Mouse (Mus musculus) hindbrain, embryonic 14.5 days (tissue): Measurements from ENCODE around the gene Ntm. TPM values are rescaled to one million over a fixed set of nuclear protein-coding genes. Genes with fewer than 3 reads are reported as not detected.

ENCODE experiments used
- ATAC-seq: fragments of 200-750 bp; cut with Nextera tagmentation; 2 replicates; pipeline ENCODE4 v1.8.0; 2017; ENCODE audit warnings: moderate number of reproducible peaks, mild to moderate bottlenecking, moderate TSS enrichment, moderate library complexity; ENCODE audit not compliant: low FRiP score
- DNase-seq: peaks from one replicate; pipeline ENCODE4 v3.0.0-alpha.2; 2015; ENCODE audit warnings: low spot score
- H3K27ac ChIP-seq: fragments of 300-500 bp; sonication (generic); 2 replicates; pipeline ENCODE4 v1.5.1; 2014; ENCODE audit warnings: mild to moderate bottlenecking, moderate library complexity
- H3K27me3 ChIP-seq: fragments of 300-500 bp; sonication (generic); 2 replicates; pipeline ENCODE4 v1.6.1; 2014; ENCODE audit warnings: mild to moderate bottlenecking, low read length, mixed read lengths; ENCODE audit not compliant: control insufficient read depth, insufficient read depth
- H3K36me3 ChIP-seq: fragments of 300-500 bp; sonication (generic); replicated peaks from 2 replicates; pipeline ENCODE4 v1.6.1; 2014; ENCODE audit not compliant: control insufficient read depth, insufficient read depth
- H3K4me1 ChIP-seq: fragments of 300-500 bp; sonication (generic); replicated peaks from 2 replicates; pipeline ENCODE4 v1.6.1; 2014; ENCODE audit warnings: antibody characterized with exemption, low read length, mixed read lengths; ENCODE audit not compliant: control insufficient read depth, insufficient read depth
- H3K4me2 ChIP-seq: fragments of 300-500 bp; sonication (generic); replicated peaks from 2 replicates; pipeline ENCODE4 v1.6.1; 2014; ENCODE audit warnings: mild to moderate bottlenecking, moderate library complexity
- H3K4me3 ChIP-seq: fragments of 300-500 bp; sonication (generic); replicated peaks from 2 replicates; pipeline ENCODE4 v1.5.1; 2014; ENCODE audit warnings: mild to moderate bottlenecking, low read length
- H3K9ac ChIP-seq: fragments of 300-500 bp; sonication (generic); 2 replicates; pipeline ENCODE4 v1.6.1; 2014
- H3K9me3 ChIP-seq: fragments of 300-500 bp; sonication (generic); 2 replicates; pipeline ENCODE4 v1.6.1; 2016; ENCODE audit warnings: low read length; ENCODE audit not compliant: control insufficient read depth
- WGBS: fragments of 180-500 bp; shearing (Covaris S2); extraction: QIAGEN DNeasy Blood & Tissue Kit; methylation state at CpG from one replicate; pipeline ENCODE4 v1.1.7; 2014; 5-methylcytosine and 5-hydroxymethylcytosine counted together
- polyA plus RNA-seq: library from polyadenylated mRNA; unstranded; fragments of >200 nt; fragmentation: Nextera tagmentation; extraction: Ambion mirVana; gene quantifications from 2 replicates; pipeline ENCODE4 v1.2.1, GENCODE M21; 2014

Gene Ntm
- polyA plus RNA-seq, 1 experiment from 2014 or later, result 196 TPM

DNA sequence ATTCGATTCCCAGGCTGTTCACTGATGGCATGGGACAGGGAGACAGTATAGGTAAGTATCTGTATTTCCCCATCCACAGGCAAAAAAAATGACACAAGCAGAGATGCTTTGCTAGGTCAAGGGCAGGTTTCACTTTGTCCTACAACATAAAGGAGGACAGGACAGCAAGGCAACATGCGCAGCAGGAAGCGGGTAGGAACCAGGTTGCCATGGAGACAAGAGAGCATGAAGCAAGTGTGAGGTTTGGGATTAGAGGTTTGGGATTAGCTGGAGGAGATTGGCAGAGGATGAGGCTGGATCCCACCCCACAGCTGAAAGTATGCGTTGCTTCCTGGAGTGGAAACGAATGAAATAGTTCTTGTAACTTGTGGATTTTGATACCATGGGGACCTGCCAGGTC lies 137.7 kb downstream of the Ntm start:
- Histone ChIP-seq H3K27me3 (no peaks in the 10 kb centered on the region), H3K9ac (no peak overlapping the region), H3K4me2 (no peak overlapping the region), H3K9me3 (no peaks in the 10 kb centered on the region), H3K27ac (no peak overlapping the region), H3K4me1 (peaks cover 9% of the 10 kb centered on the region), H3K36me3 (no peaks in the 10 kb centered on the region), H3K4me3 (no peak overlapping the region)
- DNase-seq (no peak), ATAC-seq (no peak)
- 76% methylated on average over 5 of the region's 5 CpGs for WGBS

- Histone ChIP-seq H3K4me3 (no peak overlapping the region), H3K27me3 (no peaks in the 10 kb centered on the region), H3K9ac (no peak overlapping the region), H3K4me1 (peaks cover 9% of the 10 kb centered on the region), H3K27ac (no peak overlapping the region), H3K9me3 (no peaks in the 10 kb centered on the region), H3K36me3 (no peaks in the 10 kb centered on the region), H3K4me2 (no peak overlapping the region)
- DNase-seq (no peak), ATAC-seq (no peak)
- WGBS, result 81% methylated on average over 4 of the region's 4 CpGs
These were observed 139.2 kb downstream of the Ntm start for GRCm38 (mm10) chr9:29823716-29824115.

DNA sequence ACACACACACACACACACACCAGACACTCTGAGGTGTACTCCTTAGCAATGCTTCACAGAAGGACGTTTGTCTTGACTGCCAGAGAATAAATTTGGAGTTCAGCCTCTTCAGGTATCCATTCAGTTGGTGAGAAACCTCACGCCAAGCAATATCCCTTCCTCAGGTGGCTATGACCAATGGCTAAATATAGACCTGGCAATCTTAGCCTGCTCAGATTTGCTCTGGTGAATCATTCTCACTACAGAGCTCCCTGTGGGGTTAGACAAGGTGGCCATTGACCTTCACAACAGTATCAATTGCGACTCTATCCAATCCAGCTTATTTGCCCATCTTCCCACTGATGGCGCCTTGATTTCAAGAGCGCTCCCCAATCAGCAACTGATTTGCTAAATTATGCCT lies 150.3 kb downstream of the Ntm start:
- Histone ChIP-seq H3K36me3 (no peaks in the 10 kb centered on the region), H3K27ac (no peak overlapping the region), H3K9me3 (no peaks in the 10 kb centered on the region), H3K27me3 (no peaks in the 10 kb centered on the region), H3K4me1 (peaks cover 4% of the 10 kb centered on the region; the same call in 1 of the 2 replicates), H3K4me2 (no peak overlapping the region), H3K9ac (no peak overlapping the region), H3K4me3 (no peak overlapping the region)
- no peak for DNase-seq
- no peak for ATAC-seq
- WGBS, result 87% methylated on average over 5 of the region's 5 CpGs

DNA sequence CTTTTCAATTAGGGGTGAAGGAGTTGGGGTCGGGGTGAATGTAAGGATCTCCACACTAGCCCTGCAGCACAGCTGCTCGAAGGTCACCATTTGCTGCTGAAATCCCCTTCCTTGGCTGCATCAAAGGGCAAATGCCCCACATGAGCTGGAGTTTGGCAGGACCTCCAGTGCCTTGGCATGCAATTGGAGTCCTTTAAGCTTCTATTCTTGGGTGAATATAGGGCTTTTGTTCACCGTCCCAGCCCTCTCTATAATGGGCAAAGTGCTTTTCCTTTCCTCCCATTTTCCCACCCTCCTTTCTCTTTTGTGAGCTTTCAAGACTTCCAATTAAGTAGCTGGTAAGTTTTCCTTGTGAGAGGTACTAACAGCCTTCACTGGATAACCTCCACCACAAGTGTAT lies 156.2 kb downstream of the Ntm start:
- DNase-seq, result no peak
- Histone ChIP-seq H3K4me2 (no peak overlapping the region), H3K4me1 (peaks cover 19% of the 10 kb centered on the region), H3K9me3 (no peaks in the 10 kb centered on the region), H3K27ac (no peak overlapping the region), H3K9ac (no peak overlapping the region), H3K4me3 (no peak overlapping the region), H3K36me3 (no peaks in the 10 kb centered on the region), H3K27me3 (no peaks in the 10 kb centered on the region)
- WGBS, result 26% methylated on average over 3 of the region's 3 CpGs
- no peak for ATAC-seq

DNA sequence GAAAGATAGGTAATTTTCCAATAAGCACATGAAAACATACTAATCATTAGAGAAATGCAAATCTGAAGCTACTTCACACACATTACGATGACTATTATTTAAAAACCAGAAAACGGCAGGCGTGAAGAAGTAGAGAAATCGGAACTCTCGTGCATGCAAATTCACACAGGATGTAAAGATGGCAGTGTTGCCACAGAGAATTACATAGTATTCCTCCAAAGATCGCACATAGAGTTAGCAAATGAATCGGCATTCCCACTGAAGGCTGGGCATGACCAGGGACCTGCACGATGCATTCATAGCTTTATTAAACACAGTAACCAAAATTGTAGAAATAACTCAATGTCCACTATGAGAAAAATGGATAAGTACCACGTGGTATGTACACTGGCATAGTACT lies 158.5 kb downstream of the Ntm start:
- Histone ChIP-seq H3K27ac (no peak overlapping the region), H3K27me3 (no peaks in the 10 kb centered on the region), H3K4me1 (peaks cover 19% of the 10 kb centered on the region), H3K4me2 (no peak overlapping the region), H3K36me3 (no peaks in the 10 kb centered on the region), H3K4me3 (no peak overlapping the region), H3K9me3 (no peaks in the 10 kb centered on the region), H3K9ac (no peak overlapping the region)
- 82% methylated on average over 9 of the region's 9 CpGs for WGBS
- DNase-seq, result no peak
- ATAC-seq, result no peak

- no peaks in the 10 kb centered on the region for H3K36me3 ChIP-seq
- H3K9me3 ChIP-seq, result no peaks in the 10 kb centered on the region
- peaks cover 19% of the 10 kb centered on the region for H3K4me1 ChIP-seq
- 38% methylated on average over 4 of the region's 4 CpGs for WGBS
- H3K27ac ChIP-seq, result peak overlapping the region; percentile 85
- H3K27me3 ChIP-seq, result no peaks in the 10 kb centered on the region
- DNase-seq (no peak), ATAC-seq (peak; percentile 22; the same call in 1 of the 2 replicates)
- H3K4me3 ChIP-seq, result no peak overlapping the region
- H3K4me2 ChIP-seq, result no peak overlapping the region
- 0 out of 2 replicates have a peak overlapping the region, but pooled peaks have one; percentile 21 for H3K9ac ChIP-seq
These were observed 159.1 kb downstream of the Ntm start for GRCm38 (mm10) chr9:29803738-29804285.

- H3K4me2 ChIP-seq, result peak overlapping the region; percentile 19; the same call in 1 of the 2 replicates
- ATAC-seq (peak; percentile 82), DNase-seq (peak; percentile 74)
- peaks cover 19% of the 10 kb centered on the region for H3K4me1 ChIP-seq
- no peaks in the 10 kb centered on the region for H3K27me3 ChIP-seq
- 23% methylated on average over 12 of the region's 12 CpGs for WGBS
- H3K9ac ChIP-seq, result 0 out of 2 replicates have a peak overlapping the region, but pooled peaks have one; percentile 21
- H3K9me3 ChIP-seq, result no peaks in the 10 kb centered on the region
- H3K4me3 ChIP-seq, result no peak overlapping the region
- no peaks in the 10 kb centered on the region for H3K36me3 ChIP-seq
- peak overlapping the region; percentile 85 for H3K27ac ChIP-seq
These were observed 159.8 kb downstream of the Ntm start for GRCm38 (mm10) chr9:29802990-29803737.

GRCm38 (mm10) chr9:29802071-29802705 lies 160.8 kb downstream of the Ntm start:
- Histone ChIP-seq H3K9ac (peak overlapping the region; percentile 9; the same call in 1 of the 2 replicates), H3K4me3 (no peak overlapping the region), H3K27me3 (no peaks in the 10 kb centered on the region), H3K4me1 (peaks cover 19% of the 10 kb centered on the region), H3K27ac (peak overlapping the region; percentile 85), H3K9me3 (no peaks in the 10 kb centered on the region), H3K4me2 (peak overlapping the region; percentile 19; the same call in 1 of the 2 replicates), H3K36me3 (no peaks in the 10 kb centered on the region)
- 8% methylated on average over 12 of the region's 12 CpGs for WGBS
- ATAC-seq, result peak; percentile 49
- DNase-seq, result peak; percentile 44

DNA sequence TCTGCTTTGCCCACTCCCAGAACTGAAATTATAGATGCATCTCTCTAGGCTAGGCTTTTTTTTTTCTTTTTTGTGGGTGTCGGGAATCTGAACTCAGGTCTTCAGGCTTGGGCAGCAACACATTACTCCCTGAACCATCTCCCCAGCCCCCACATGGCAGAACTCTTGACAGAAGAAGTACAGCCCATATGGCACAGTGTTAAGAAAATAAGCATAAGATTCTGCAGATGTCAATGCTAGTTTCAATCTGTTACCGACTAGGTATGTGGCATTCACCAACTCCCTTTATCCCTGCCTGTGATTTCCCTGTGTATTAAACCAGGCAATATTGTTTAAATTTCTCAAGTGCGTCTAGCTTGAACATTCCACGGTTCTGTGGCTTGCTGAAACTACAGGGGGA lies 166.7 kb downstream of the Ntm start:
- DNase-seq, result no peak
- H3K4me2 ChIP-seq, result no peak overlapping the region
- H3K36me3 ChIP-seq, result no peaks in the 10 kb centered on the region
- WGBS, result 77% methylated on average over 4 of the region's 4 CpGs
- no peak overlapping the region for H3K4me3 ChIP-seq
- no peak overlapping the region for H3K27ac ChIP-seq
- H3K9ac ChIP-seq, result no peak overlapping the region
- H3K4me1 ChIP-seq, result no peaks in the 10 kb centered on the region
- H3K27me3 ChIP-seq, result no peaks in the 10 kb centered on the region
- ATAC-seq, result no peak
- no peaks in the 10 kb centered on the region for H3K9me3 ChIP-seq
